Mouse (Mus musculus) neural tube, embryonic 10.5 days (tissue): ENCODE measurements around the gene Lyrm9.

Experiments used
- DNase-seq: peaks from one replicate; pipeline ENCODE4 v3.0.0-alpha.2; 2017; ENCODE audit warnings: low spot score; ENCODE audit errors: extremely low spot score

Gene Lyrm9

GRCm38 (mm10) chr11:78814461-78814941, 11.9 kb upstream of the Lyrm9 start:
- no peak for DNase-seq

GRCm38 (mm10) chr11:78815986-78816792, 10.2 kb upstream of the Lyrm9 start:
- no peak for DNase-seq

- DNase-seq = no peak
Measured at GRCm38 (mm10) chr11:78817311-78818022, 8.9 kb upstream of the Lyrm9 start.

- no peak for DNase-seq
Measured at GRCm38 (mm10) chr11:78820337-78821000, 5.9 kb upstream of the Lyrm9 start.

- no peak for DNase-seq
Measured at GRCm38 (mm10) chr11:78822792-78823498, 3.4 kb upstream of the Lyrm9 start.

GRCm38 (mm10) chr11:78827546-78827945, 1.2 kb downstream of the Lyrm9 start:
- peak; percentile 34 for DNase-seq

- peak; percentile 32 for DNase-seq
Measured at GRCm38 (mm10) chr11:78828386-78828785, 2.0 kb downstream of the Lyrm9 start.

- peak; percentile 44 for DNase-seq
Measured at GRCm38 (mm10) chr11:78829373-78829772, 3.0 kb downstream of the Lyrm9 start.

GRCm38 (mm10) chr11:78830180-78830579, 3.8 kb downstream of the Lyrm9 start:
- no peak for DNase-seq

- no peak for DNase-seq
Measured at GRCm38 (mm10) chr11:78831716-78832115, 5.3 kb downstream of the Lyrm9 start.

- DNase-seq = no peak
Measured at GRCm38 (mm10) chr11:78832117-78832726, 5.8 kb downstream of the Lyrm9 start.

GRCm38 (mm10) chr11:78832816-78833314, 6.5 kb downstream of the Lyrm9 start:
- DNase-seq = no peak

GRCm38 (mm10) chr11:78836486-78836885, 10.1 kb downstream of the Lyrm9 start:
- no peak for DNase-seq

GRCm38 (mm10) chr11:78837989-78838388, 11.6 kb downstream of the Lyrm9 start:
- peak; percentile 78 for DNase-seq

GRCm38 (mm10) chr11:78839491-78839890, 13.1 kb downstream of the Lyrm9 start:
- DNase-seq = no peak

GRCm38 (mm10) chr11:78840141-78840540, 13.8 kb downstream of the Lyrm9 start:
- DNase-seq = no peak

GRCm38 (mm10) chr11:78841987-78842386, 15.6 kb downstream of the Lyrm9 start:
- DNase-seq = no peak

GRCm38 (mm10) chr11:78846620-78847019, 20.2 kb downstream of the Lyrm9 start:
- no peak for DNase-seq

GRCm38 (mm10) chr11:78847884-78848848, 21.8 kb downstream of the Lyrm9 start:
- no peak for DNase-seq
